Mouse (Mus musculus) splenic B cell, adult 2 months (primary cell): ENCODE measurements around the gene Igfbpl1.

ENCODE experiments used
- DNase-seq: peaks from one replicate; pipeline ENCODE4 v3.0.0-alpha.2; 2011; ENCODE audit warnings: low read depth, low spot score
- H3K27me3 ChIP-seq: 2 replicates; pipeline ENCODE4 v1.6.1; 2012; ENCODE audit warnings: mild to moderate bottlenecking, low read length, moderate library complexity, mixed read lengths; ENCODE audit not compliant: control insufficient read depth, poor library complexity, insufficient read depth, severe bottlenecking
- H3K36me3 ChIP-seq: 2 replicates; pipeline ENCODE4 v1.6.1; 2012; ENCODE audit warnings: mild to moderate bottlenecking, low read length, moderate library complexity, mixed read lengths; ENCODE audit not compliant: control insufficient read depth, poor library complexity, insufficient read depth, severe bottlenecking

Igfbpl1 gene

DNA sequence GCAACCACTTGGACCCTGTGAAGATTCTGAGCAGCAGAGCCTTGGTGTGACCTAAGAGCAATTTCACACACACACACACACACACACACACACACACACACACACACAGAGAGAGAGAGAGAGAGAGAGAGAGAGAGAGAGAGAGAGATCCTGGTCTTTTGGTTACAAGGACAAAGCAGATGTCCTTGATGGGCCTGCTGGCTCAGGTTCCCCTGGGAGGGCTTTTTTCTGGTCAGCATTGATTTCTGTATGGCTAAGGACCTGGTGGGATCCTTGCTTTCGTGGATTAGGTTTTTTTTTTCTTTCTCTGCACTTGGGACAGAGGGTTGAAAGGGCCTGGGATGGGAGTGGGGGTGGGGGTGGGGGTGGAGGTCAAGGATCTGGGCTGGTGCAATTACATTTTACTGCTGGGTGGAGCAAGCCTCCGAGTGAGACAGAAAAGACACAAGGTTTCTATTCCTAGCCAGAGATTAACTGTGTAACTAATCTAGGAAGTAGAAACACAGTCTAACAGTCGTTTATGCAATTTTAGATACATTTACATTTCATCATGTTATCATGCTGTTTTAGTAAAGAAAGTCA, 26.7 kb downstream of the Igfbpl1 start:
- no peak for DNase-seq
- H3K27me3 ChIP-seq, result no peaks in the 10 kb centered on the region
- peaks cover 3% of the 10 kb centered on the region; the same call in 1 of the 2 replicates for H3K36me3 ChIP-seq

DNA sequence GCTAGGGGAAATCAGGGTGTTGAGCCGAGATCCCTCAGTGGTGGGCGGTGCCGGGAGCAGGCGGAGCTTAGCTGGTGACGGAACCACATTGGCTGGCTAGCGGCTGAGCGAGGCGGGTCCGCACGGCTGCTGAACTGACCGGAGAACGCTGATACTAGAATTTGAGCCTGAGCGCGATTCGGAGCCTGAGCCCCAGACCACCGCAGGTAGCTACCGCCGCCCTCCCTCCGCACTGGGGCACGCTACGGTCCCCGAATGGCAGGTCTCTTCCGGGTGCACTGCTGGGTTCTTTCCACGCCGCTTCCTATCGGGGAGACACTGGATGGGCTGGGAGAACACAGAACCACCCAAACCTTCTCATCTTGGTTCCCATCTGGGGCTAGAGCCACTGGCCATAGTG, 27.8 kb downstream of the Igfbpl1 start, which contains the start of gene Aldh1b1:
Gene Aldh1b1, plus strand, starts transcription at position 59 of the 400 bp plus-strand sequence.
- DNase-seq, result peak; percentile 75
- Histone ChIP-seq H3K36me3 (no peaks in the 10 kb centered on the region; the same call in 1 of the 2 replicates), H3K27me3 (no peaks in the 10 kb centered on the region)

DNA sequence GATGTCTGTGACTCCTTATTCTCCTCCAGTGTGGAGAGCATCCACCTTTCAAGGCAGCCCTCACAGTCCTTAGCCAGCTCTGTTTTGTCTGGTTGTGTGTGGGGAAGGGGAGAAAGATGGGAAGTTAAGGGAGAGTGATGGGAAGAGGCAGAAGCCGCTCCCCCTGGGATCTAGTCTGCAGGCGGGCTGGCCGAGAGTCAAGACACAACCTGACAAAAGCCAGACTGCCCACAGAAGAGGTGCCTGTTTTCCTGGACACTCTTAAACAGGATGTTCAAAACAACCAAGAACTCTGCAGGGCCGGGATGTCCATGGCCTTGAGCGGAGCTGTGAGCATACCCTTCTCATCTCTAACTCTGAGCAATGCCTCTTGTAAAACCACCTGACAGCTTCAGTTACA, 30.0 kb downstream of the Igfbpl1 start:
- Histone ChIP-seq H3K36me3 (no peaks in the 10 kb centered on the region), H3K27me3 (no peaks in the 10 kb centered on the region)
- DNase-seq, result no peak

DNA sequence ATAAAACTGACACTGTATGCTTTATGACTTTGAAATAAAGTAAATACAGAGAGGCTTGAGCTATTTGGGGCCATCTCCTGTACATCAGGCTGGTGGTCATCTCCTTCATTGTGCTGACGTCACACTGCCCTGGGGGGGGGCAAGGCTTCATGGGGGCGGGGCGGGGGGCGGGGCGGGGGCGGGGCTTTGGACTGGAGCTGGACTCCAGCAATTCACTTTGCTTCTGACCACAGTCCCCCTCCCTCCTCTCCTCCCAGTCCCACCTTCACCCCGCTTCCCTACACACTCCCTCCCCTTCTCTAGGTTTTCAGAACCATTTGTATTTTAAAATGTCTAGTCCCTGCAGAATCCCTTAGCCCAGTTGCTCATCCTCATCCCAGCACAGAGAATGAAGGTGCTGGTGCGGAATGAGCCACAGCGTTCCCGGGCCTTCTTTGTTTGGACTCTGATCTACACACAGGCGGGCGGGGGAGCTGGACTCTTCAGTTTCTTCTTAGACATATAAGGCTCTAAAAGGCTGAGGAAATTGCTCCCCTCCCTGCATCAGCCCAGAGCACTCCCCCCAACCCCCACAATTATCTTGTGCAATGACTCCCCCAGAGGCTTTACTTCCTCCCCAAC, 31.4 kb downstream of the Igfbpl1 start:
- DNase-seq, result peak; percentile 58
- Histone ChIP-seq H3K36me3 (no peaks in the 10 kb centered on the region), H3K27me3 (no peaks in the 10 kb centered on the region)

DNA sequence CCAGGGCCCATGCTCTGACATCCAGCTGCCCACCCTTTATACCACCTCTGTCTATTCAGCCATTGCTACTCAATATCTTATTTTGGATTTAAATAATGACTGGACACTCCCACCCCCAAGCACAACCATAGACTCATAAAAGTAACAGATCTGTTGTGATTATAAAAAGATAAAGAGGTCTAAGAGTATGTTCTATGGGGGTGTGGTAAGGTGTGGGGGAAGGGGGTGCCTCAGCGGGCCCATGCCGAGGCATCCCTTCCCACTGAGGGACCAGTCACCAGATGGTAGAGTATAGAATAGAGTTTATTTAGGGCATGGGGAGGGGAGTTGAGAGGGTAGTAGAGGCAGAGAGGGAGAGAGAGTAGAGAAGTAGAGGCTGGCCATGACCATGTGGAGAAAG, 36.7 kb downstream of the Igfbpl1 start:
- Histone ChIP-seq H3K27me3 (no peaks in the 10 kb centered on the region), H3K36me3 (no peaks in the 10 kb centered on the region)
- no peak for DNase-seq

DNA sequence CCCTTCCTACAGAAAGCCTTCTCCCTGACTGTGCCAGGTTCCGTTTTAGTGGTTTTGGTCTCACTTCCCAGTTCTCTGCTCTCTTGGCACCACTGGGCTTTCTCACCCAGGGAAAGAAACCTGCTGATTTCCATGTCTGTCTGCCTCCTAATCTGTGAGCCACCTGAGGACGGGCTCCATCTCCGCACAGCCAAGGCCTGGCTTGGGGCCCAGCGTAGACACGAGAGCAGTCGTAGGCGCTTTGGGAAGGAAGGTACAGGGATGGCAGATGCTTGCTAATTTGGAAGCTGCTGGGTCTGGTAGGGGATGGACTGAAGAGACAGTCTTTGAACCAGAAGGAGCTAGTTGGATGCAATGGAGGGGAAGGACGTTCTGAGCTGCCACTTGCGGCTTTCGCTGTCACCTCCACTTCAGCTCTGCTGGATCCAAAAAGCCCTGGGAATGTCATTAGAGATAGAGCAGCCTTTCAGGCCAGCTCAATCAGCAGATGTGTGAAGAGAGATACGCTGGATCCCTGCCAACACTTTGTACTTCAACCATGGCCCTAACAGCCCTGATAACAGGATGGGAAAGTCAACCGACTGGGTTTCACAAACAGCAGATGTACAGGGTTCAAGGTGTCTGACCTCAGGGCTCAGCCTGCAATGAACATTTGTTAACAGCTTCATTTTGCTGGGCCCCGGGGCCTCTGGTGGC, 37.3 kb downstream of the Igfbpl1 start:
- Histone ChIP-seq H3K36me3 (no peaks in the 10 kb centered on the region), H3K27me3 (no peaks in the 10 kb centered on the region)
- DNase-seq, result no peak

DNA sequence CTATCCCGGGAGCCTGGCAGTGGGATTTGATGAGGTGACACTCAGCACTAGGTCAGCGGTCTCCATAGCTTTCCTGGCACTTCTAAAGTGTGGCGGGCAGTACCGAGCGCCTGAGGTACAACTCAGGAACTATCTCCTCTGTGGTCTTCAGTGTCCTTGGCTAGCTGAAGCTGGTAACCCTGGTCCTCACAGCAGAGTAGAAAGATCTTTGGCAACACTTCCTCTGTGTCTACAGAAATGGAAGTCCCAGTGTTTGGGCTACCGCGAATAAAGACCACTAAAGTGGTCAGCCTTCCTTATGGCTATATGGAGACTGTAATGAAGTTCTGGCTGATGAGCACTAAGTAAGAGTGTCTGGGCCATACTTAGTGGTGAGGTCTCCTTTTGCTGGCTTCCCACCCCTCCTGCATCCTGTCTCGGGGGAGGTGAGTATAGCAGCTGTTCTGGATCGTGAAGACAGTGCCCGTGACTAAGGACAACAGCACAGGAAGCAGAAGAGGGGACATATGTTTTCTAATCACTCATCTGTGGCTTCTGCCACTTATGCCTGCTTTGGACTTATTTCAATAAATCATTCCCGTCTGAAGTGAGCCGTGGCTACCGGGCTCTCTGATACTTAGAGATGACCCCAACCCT, 38.2 kb downstream of the Igfbpl1 start:
- DNase-seq, result no peak
- H3K36me3 ChIP-seq, result no peaks in the 10 kb centered on the region
- H3K27me3 ChIP-seq, result no peaks in the 10 kb centered on the region

DNA sequence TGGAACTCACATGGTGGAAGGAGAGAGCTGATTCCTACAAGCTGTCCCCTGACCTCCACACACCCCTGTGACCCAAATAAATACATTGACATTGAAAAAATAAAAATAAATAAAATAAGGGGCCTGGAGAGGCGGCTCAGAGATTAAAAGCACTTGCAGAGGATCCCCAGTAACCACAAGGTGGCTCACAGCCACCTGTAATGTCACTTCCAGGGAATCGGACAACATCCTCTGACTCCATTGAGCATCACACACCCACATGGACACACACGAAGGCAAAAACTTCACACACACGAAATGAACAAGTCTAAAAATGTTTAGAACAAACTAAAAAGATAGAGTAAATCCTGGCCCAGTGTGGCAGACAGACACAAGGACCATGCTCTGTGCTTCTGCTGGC, 40.0 kb downstream of the Igfbpl1 start:
- Histone ChIP-seq H3K27me3 (no peaks in the 10 kb centered on the region), H3K36me3 (no peaks in the 10 kb centered on the region)
- no peak for DNase-seq

DNA sequence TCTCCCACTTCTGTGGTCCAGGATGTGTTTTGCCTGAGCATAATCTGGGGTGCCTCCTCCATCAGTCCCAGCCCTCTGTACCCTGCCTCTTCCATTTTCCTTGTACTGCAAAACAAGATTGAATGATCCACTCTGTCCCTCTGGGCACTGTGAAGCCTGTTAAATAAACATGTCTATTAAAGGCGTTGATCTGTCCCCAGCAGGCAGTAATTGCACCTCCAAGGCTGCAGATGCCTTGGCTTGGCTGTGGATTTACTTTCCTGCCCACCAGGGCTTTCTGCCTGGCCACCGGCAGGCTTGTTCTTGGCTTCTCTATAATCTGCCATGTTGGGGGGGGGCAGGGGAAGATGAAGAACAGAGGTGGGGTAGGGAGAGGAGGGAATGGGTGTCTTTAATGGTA, 40.8 kb downstream of the Igfbpl1 start:
- no peaks in the 10 kb centered on the region for H3K36me3 ChIP-seq
- H3K27me3 ChIP-seq, result no peaks in the 10 kb centered on the region
- no peak for DNase-seq

DNA sequence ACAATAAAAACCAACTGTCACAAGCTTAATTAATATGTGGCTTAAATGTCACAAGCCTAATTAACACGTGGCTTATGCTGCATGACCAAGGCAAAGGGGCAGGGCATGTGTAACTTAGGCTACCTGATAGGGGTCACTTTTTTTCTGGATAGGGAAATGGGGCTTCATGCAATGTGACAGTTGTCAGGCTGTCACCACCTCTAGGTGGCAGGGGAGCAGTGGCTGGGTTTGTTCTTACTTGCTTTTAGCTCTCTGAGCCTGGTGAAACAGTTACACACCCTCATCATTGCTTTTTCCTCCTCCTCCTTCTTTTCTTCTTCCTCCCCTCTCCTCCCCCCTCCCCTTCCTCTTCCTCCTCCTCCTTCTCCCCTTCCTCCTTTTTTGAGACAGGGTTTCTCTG, 43.1 kb downstream of the Igfbpl1 start:
- no peaks in the 10 kb centered on the region for H3K27me3 ChIP-seq
- H3K36me3 ChIP-seq, result no peaks in the 10 kb centered on the region
- DNase-seq, result no peak

DNA sequence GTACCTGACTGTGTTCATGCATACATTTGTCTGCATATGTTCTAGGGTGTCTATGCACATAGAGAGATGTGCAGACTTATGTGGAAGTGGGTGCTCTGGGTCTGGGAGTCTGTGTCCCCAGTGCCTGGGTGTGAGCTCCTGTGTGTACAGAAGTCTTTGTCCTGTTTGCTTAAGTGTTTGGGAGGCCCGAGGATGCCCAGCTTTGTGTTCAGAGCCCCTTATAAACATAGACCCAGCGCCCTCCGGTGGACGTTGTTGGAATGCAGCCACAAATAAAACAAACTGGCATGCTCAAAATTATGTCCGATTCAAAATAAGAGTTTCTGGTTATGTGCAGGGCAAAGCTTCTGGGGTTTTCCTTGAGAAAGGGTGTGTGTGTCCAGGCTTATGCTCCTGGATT, 55.1 kb downstream of the Igfbpl1 start:
- DNase-seq, result peak; percentile 41
- no peaks in the 10 kb centered on the region for H3K27me3 ChIP-seq
- no peaks in the 10 kb centered on the region for H3K36me3 ChIP-seq

DNA sequence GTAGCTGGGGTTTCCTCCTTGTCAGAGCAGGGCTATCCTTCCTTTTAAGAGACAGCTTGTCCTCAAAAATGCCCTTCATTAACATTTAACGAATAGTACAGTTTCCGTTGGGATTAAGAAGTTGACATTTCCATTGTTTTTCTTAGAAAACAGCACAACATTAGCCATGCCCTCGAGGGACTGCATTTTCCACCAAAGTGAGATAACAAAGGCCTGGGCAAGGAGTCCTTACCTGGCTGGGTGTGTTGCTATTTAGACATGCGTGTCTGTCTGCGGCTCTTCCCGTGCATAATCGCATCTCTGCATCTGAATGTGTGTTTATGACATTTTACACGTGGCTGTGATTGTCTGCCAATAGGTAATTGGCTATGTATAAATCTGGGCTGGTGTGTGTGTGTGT, 55.5 kb downstream of the Igfbpl1 start:
- H3K36me3 ChIP-seq, result no peaks in the 10 kb centered on the region
- DNase-seq, result no peak
- H3K27me3 ChIP-seq, result no peaks in the 10 kb centered on the region

DNA sequence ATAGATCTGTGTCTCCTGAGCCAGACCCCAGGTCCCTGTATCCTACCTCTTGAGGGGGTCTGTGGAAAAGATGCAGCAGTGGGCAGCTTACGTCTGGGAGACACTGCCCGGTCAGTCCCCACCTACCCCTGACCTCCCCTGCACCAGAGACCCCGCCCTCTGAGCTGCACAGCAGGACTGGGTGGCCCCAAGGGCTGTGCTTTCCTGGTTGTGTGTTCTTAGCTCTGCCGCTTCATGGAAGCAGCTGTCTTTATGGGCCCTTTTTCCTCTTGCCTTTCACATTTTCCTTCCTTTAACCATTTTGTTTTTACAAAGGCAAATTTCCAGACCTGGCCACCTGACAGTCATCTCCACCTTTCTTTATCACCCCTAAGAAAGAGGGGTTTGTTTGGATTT, 56.1 kb downstream of the Igfbpl1 start:
- DNase-seq, result no peak
- no peaks in the 10 kb centered on the region for H3K27me3 ChIP-seq
- H3K36me3 ChIP-seq, result no peaks in the 10 kb centered on the region

DNA sequence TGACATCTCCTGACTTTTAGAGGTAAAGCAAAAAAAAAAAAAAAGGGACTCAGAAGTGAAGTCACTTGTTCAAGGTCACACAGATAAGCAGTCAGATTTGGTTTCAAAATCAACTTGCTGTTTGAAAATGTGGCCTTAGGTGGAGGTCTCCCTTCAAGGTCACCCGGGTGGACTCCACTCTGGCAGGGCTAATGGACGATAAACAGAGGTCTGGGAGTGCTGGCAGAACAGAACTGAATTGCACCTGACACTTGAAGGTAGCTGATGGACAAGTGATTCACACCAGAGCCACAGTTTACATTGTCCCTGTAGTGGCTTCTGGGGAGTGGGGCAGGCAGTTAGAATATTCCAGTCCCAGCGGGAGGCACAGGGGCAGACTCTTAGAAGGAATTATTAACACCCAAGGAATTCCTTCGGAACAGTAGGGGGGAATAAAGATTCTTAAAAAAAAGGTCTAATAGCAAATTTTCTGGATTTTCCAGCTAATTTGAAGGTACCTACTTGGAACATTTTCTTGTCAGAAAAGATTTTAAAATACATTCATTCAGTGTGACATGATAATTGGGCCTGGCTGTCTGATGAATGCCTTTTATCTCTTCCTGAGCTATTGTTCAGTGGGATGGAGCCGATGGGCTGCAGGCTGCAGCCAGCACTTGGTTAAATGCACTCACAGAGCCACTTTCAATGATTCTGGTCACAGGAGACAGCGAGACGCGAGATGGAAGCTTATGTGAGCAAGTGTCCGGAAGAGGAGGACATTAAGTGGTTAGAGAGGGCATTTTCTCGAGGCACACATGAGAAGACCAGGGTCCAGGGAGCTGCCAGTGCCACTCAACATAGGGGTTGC, 56.7 kb downstream of the Igfbpl1 start:
- no peak for DNase-seq
- Histone ChIP-seq H3K36me3 (no peaks in the 10 kb centered on the region), H3K27me3 (no peaks in the 10 kb centered on the region)
